Comparison of ENCODE assay signal across 8 mouse cellular contexts in the genomic region with DNA sequence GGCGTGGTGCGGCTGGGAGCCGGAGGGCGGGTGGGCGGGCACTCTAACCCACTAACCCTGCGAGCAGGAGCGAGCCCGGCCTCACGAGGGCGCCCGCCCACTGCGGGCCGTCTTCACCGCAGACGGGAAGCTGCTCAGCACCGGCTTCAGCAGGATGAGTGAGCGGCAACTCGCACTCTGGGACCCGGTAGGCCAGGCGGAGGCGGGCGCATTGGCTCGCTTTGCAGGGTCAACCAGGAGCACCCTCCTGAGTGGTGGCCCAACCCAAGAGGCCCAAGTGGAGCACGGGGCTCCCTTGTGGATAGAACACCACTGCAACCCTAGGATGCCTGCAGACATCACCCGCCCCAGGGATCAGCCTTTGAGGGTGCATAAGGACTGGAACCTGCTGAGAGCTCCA. TPM values are rescaled to one million over a fixed set of nuclear protein-coding genes. Genes with fewer than 3 reads are reported as not detected.
DNase-seq lines count a peak whose midpoint lies in the region; ATAC-seq and TF ChIP-seq lines count a peak whose summit lies in the region.

No protein-coding gene starts in this region.

- peaks cover 36% of the 10 kb centered on the region for H3K27me3 ChIP-seq in heart, embryonic 11.5 days (ENCODE audit: control insufficient read depth, insufficient read depth, low read length)
- H3K27me3 ChIP-seq in kidney, embryonic 15.5 days: peaks cover 70% of the 10 kb centered on the region
- H3K27me3 ChIP-seq in liver, embryonic 15.5 days: peaks cover 63% of the 10 kb centered on the region

- H3K9me3 ChIP-seq in ES-E14 (ENCODE audit: control insufficient read depth, insufficient read depth, low read depth, low read length): no peaks in the 10 kb centered on the region
- H3K9me3 ChIP-seq in heart, embryonic 11.5 days (replicated peaks; ENCODE audit: control insufficient read depth, low read length): no peaks in the 10 kb centered on the region
- no peaks in the 10 kb centered on the region for H3K9me3 ChIP-seq in kidney, embryonic 15.5 days (replicated peaks)
- no peaks in the 10 kb centered on the region for H3K9me3 ChIP-seq in liver, embryonic 15.5 days (replicated peaks)

- H3K36me3 ChIP-seq in ES-E14 (ENCODE audit: control insufficient read depth, insufficient read depth, low read length, poor library complexity, severe bottlenecking): no peaks in the 10 kb centered on the region
- no peaks in the 10 kb centered on the region; the same call in 1 of the 2 replicates for H3K36me3 ChIP-seq in heart, embryonic 11.5 days (ENCODE audit: control insufficient read depth, insufficient read depth, low read length)
- H3K36me3 ChIP-seq in kidney, embryonic 15.5 days: peaks cover 20% of the 10 kb centered on the region
- no peaks in the 10 kb centered on the region for H3K36me3 ChIP-seq in liver, embryonic 15.5 days (replicated peaks)

- WGBS in heart, embryonic 11.5 days (ENCODE audit: insufficient replicate concordance): 5% methylated on average over 25 of the region's 25 CpGs
- WGBS in kidney, embryonic 15.5 days: 5% methylated on average over 25 of the region's 25 CpGs
- WGBS in liver, embryonic 15.5 days (ENCODE audit: insufficient replicate concordance): 2% methylated on average over 25 of the region's 25 CpGs

- DNase-seq in 416B (ENCODE audit: low read depth): peak; percentile 83
- no peak for DNase-seq in ES-E14 (ENCODE audit: low read depth, low spot score)
- peak; percentile 62 for DNase-seq in embryo, embryonic 10 days (ENCODE audit: low spot score)
- peak; percentile 78 for DNase-seq in ovary, postnatal 36 days (ENCODE audit: low spot score)
- peak; percentile 96 for DNase-seq in thymus, postnatal 4 days

- H3K9ac ChIP-seq in ES-E14 (ENCODE audit: insufficient read depth, low read depth, low read length, poor library complexity, severe bottlenecking): peak overlapping the region; percentile 27; the same call in 1 of the 2 replicates
- peak overlapping the region; percentile 10; the same call in 1 of the 2 replicates for H3K9ac ChIP-seq in heart, embryonic 11.5 days (ENCODE audit: low read depth, low read length)
- no peak overlapping the region for H3K9ac ChIP-seq in kidney, embryonic 15.5 days
- no peak overlapping the region for H3K9ac ChIP-seq in liver, embryonic 15.5 days

- H3K4me1 ChIP-seq in ES-E14 (ENCODE audit: control insufficient read depth in 2 of 2, insufficient read depth in 2 of 2, low read length in 2 of 2, poor library complexity in 1 of 2): peaks cover 0 to 29% of the 10 kb centered on the region in 2 experiments; a peak in 1 of 4 replicates
- peaks cover 30% of the 10 kb centered on the region for H3K4me1 ChIP-seq in heart, embryonic 11.5 days (ENCODE audit: control insufficient read depth, insufficient read depth, low read length)
- H3K4me1 ChIP-seq in kidney, embryonic 15.5 days: peaks cover 22% of the 10 kb centered on the region
- peaks cover 21% of the 10 kb centered on the region for H3K4me1 ChIP-seq in liver, embryonic 15.5 days (replicated peaks)

- peak overlapping the region; percentile 48 to 59 for H3K4me3 ChIP-seq in ES-E14 (ENCODE audit: insufficient read depth in 1 of 2, low read depth in 1 of 2, low read length in 2 of 2, poor library complexity in 1 of 2, severe bottlenecking in 1 of 2)
- no peak overlapping the region for H3K4me3 ChIP-seq in heart, embryonic 11.5 days (ENCODE audit: low read depth, low read length)
- peak overlapping the region; percentile 23 for H3K4me3 ChIP-seq in kidney, embryonic 15.5 days (replicated peaks)
- H3K4me3 ChIP-seq in liver, embryonic 15.5 days (replicated peaks): no peak overlapping the region

- no peak for ATAC-seq in heart, embryonic 11.5 days (replicated peaks; ENCODE audit: insufficient number of reproducible peaks, low FRiP score, low TSS enrichment)
- ATAC-seq in kidney, embryonic 15.5 days (replicated peaks; ENCODE audit: low FRiP score): peak; percentile 52; the same call in 1 of the 2 replicates
- ATAC-seq in liver, embryonic 15.5 days (ENCODE audit: insufficient read depth): no peak

- in situ Hi-C loops in ES-E14 (cut with MboI; ENCODE audit: low sequenced_read_pairs in 2 of 2, unreplicated experiment in 2 of 2): no loop called here

- H3K27ac ChIP-seq in ES-E14 (ENCODE audit: insufficient read depth, low read depth, low read length, poor library complexity, severe bottlenecking): no peak overlapping the region
- H3K27ac ChIP-seq in heart, embryonic 11.5 days (ENCODE audit: low read depth, low read length): no peak overlapping the region
- H3K27ac ChIP-seq in kidney, embryonic 15.5 days: no peak overlapping the region
- no peak overlapping the region for H3K27ac ChIP-seq in liver, embryonic 15.5 days (replicated peaks)

- peak overlapping the region; percentile 38 for H3K4me2 ChIP-seq in heart, embryonic 11.5 days
- H3K4me2 ChIP-seq in kidney, embryonic 15.5 days: peak overlapping the region; percentile 49
- H3K4me2 ChIP-seq in liver, embryonic 15.5 days: peak overlapping the region; percentile 55

TF ChIP-seq in ES-E14, 5 proteins besides CTCF, POLR2A, EP300 and RAD21:
- TF ChIP-seq MAFK (IDR thresholded peaks at IDR 0.05; ENCODE audit: insufficient read depth, low read depth, low read length) (no peak), CHD2 (IDR thresholded peaks at IDR 0.05; ENCODE audit: low read depth, low read length) (no peak), ZC3H11A (IDR thresholded peaks at IDR 0.05; ENCODE audit: borderline replicate concordance, low read depth, low read length) (no peak), ZNF384 (IDR thresholded peaks at IDR 0.05; ENCODE audit: low read depth, low read length) (no peak), HCFC1 (IDR thresholded peaks at IDR 0.05; ENCODE audit: borderline replicate concordance, insufficient read depth, low read length) (no peak)

RNA-seq across cellular contexts. Expression of gene Coro6, which starts 4.9 kb away (rescaled TPM):
- total RNA-seq in ES-E14 (2012; rRNA removed): 0.48 and 0.80 TPM in 2 replicates
- polyA plus RNA-seq in heart, embryonic 11.5 days (2014; fragmentation: Nextera tagmentation; extraction: Ambion mirVana): 35.3 and 38.9 TPM in 2 replicates
- polyA plus RNA-seq in kidney, embryonic 15.5 days (2015; fragmentation: Nextera tagmentation; extraction: Ambion mirVana): 0.48 and 0.59 TPM in 2 replicates
- polyA plus RNA-seq in liver, embryonic 15.5 days (2015; fragmentation: Nextera tagmentation; extraction: Ambion mirVana): 0.16 and 0.35 TPM in 2 replicates

RNA-seq across cellular contexts. Expression of gene Ankrd13b, which starts 22.3 kb away (rescaled TPM):
- total RNA-seq in ES-E14 (2012; rRNA removed): 7.0 and 10.7 TPM in 2 replicates
- polyA plus RNA-seq in heart, embryonic 11.5 days (2014; fragmentation: Nextera tagmentation; extraction: Ambion mirVana): 3.0 and 3.4 TPM in 2 replicates
- 5.3 and 6.9 TPM in 2 replicates for polyA plus RNA-seq in kidney, embryonic 15.5 days (2015; fragmentation: Nextera tagmentation; extraction: Ambion mirVana)
- polyA plus RNA-seq in liver, embryonic 15.5 days (2015; fragmentation: Nextera tagmentation; extraction: Ambion mirVana): 0.58 and 0.75 TPM in 2 replicates

RNA-seq across cellular contexts. Expression of gene Git1, which starts 26.2 kb away (rescaled TPM):
- total RNA-seq in ES-E14 (2012; rRNA removed): 43.1 and 55.2 TPM in 2 replicates
- 13.3 and 15.1 TPM in 2 replicates for polyA plus RNA-seq in heart, embryonic 11.5 days (2014; fragmentation: Nextera tagmentation; extraction: Ambion mirVana)
- polyA plus RNA-seq in kidney, embryonic 15.5 days (2015; fragmentation: Nextera tagmentation; extraction: Ambion mirVana): 9.7 and 12.6 TPM in 2 replicates
- polyA plus RNA-seq in liver, embryonic 15.5 days (2015; fragmentation: Nextera tagmentation; extraction: Ambion mirVana): 1.4 and 2.2 TPM in 2 replicates

RNA-seq across cellular contexts. Expression of gene Abhd15, which starts 47.8 kb away (rescaled TPM):
- 1.6 and 1.7 TPM in 2 replicates for total RNA-seq in ES-E14 (2012; rRNA removed)
- polyA plus RNA-seq in heart, embryonic 11.5 days (2014; fragmentation: Nextera tagmentation; extraction: Ambion mirVana): 0.82 and 1.5 TPM in 2 replicates
- polyA plus RNA-seq in kidney, embryonic 15.5 days (2015; fragmentation: Nextera tagmentation; extraction: Ambion mirVana): 1.9 TPM in 2 replicates
- polyA plus RNA-seq in liver, embryonic 15.5 days (2015; fragmentation: Nextera tagmentation; extraction: Ambion mirVana): 3.9 and 4.9 TPM in 2 replicates

RNA-seq across cellular contexts. Expression of gene Trp53i13, which starts 48.6 kb away (rescaled TPM):
- total RNA-seq in ES-E14 (2012; rRNA removed): 18.4 and 23.5 TPM in 2 replicates
- polyA plus RNA-seq in heart, embryonic 11.5 days (2014; fragmentation: Nextera tagmentation; extraction: Ambion mirVana): 23.0 and 24.8 TPM in 2 replicates
- polyA plus RNA-seq in kidney, embryonic 15.5 days (2015; fragmentation: Nextera tagmentation; extraction: Ambion mirVana): 34.8 and 41.2 TPM in 2 replicates
- 5.2 TPM in 2 replicates for polyA plus RNA-seq in liver, embryonic 15.5 days (2015; fragmentation: Nextera tagmentation; extraction: Ambion mirVana)

Comparison
In these comparisons a context has a peak if more than half of its experiments do, and no peak if none do; other contexts are left out.
1. H3K4me3 ChIP-seq: peak in ES-E14 (2 of 2) and kidney, embryonic 15.5 days (single experiment); none in heart, embryonic 11.5 days (single experiment) and liver, embryonic 15.5 days (single experiment).
2. H3K9ac ChIP-seq: peak in ES-E14 (single experiment) and heart, embryonic 11.5 days (single experiment); none in kidney, embryonic 15.5 days (single experiment) and liver, embryonic 15.5 days (single experiment).
3. RNA of gene Coro6, which starts 4.9 kb away (polyA plus RNA-seq): 35.3 to 38.9 TPM in heart, embryonic 11.5 days; 0.48 to 0.59 TPM in kidney, embryonic 15.5 days and 0.16 to 0.35 TPM in liver, embryonic 15.5 days; every median in the first group is over 10 times any median in the second.
4. Peak in every context shown above with its lines, with median percentiles within 50 percentile points of each other: H3K4me2 ChIP-seq.